Mouse (Mus musculus) myocyte (in vitro differentiated cells): Measurements from ENCODE around the gene Rtl5.

Experiments
- CEBPB ChIP-seq: IDR thresholded peaks from 2 replicates; pipeline ENCODE4 v1.6.1; 2011; ENCODE audit warnings: mild to moderate bottlenecking, moderate library complexity; ENCODE audit not compliant: poor library complexity, insufficient read depth, severe bottlenecking
- E2F4 ChIP-seq: IDR thresholded peaks from one replicate; pipeline ENCODE4 v1.6.1; 2011; ENCODE audit warnings: mild to moderate bottlenecking, control low read depth, moderate library complexity; ENCODE audit not compliant: insufficient read depth
- MAX ChIP-seq: IDR thresholded peaks from one replicate; pipeline ENCODE4 v1.6.1; 2011; ENCODE audit warnings: low read depth, mild to moderate bottlenecking, control low read depth
- MYOD1 ChIP-seq, 3 experiments: IDR thresholded peaks; one replicate each; pipeline ENCODE4 v1.6.1; 2011; ENCODE audit warnings: control low read depth in 2 of 3, low read depth in 2 of 3, mild to moderate bottlenecking in 2 of 3, moderate library complexity in 1 of 3; ENCODE audit not compliant: insufficient read length in 2 of 3, control insufficient read depth in 1 of 3
- MYOG ChIP-seq, 3 experiments: IDR thresholded peaks; one replicate each; pipeline ENCODE4 v1.6.1; 2011; ENCODE audit warnings: control low read depth in 2 of 3, low read depth in 2 of 3, mild to moderate bottlenecking in 2 of 3; ENCODE audit not compliant: insufficient read length in 2 of 3, control insufficient read depth in 1 of 3, insufficient read depth in 1 of 3
- POLR2A ChIP-seq: IDR thresholded peaks from one replicate; pipeline ENCODE4 v1.6.1; 2011; ENCODE audit warnings: low read depth, mild to moderate bottlenecking, control low read depth, moderate library complexity; ENCODE audit not compliant: insufficient read length
- POLR2AphosphoS2 ChIP-seq: IDR thresholded peaks from one replicate; pipeline ENCODE4 v1.6.1; 2011; ENCODE audit warnings: low read depth, control low read depth; ENCODE audit not compliant: insufficient read length
- REST ChIP-seq: IDR thresholded peaks from one replicate; pipeline ENCODE4 v1.6.1; 2011; ENCODE audit warnings: mild to moderate bottlenecking, control low read depth, moderate library complexity; ENCODE audit not compliant: insufficient read depth, insufficient read length
- SRF ChIP-seq: IDR thresholded peaks from one replicate; pipeline ENCODE4 v1.6.1; 2011; ENCODE audit warnings: low read depth; ENCODE audit not compliant: control insufficient read depth, insufficient read length
- TCF12 ChIP-seq: IDR thresholded peaks from one replicate; pipeline ENCODE4 v1.6.1; 2011; ENCODE audit warnings: mild to moderate bottlenecking, control low read depth; ENCODE audit not compliant: poor library complexity, insufficient read depth, severe bottlenecking
- TCF3 ChIP-seq: IDR thresholded peaks from one replicate; pipeline ENCODE4 v1.6.1; 2011; ENCODE audit warnings: low read depth, control low read depth; ENCODE audit not compliant: insufficient read length
- USF1 ChIP-seq: IDR thresholded peaks from one replicate; pipeline ENCODE4 v1.6.1; 2011; ENCODE audit warnings: low read depth, mild to moderate bottlenecking, control low read depth, moderate library complexity

GRCm38 (mm10) chrX:102066134-102066533 lies 5.0 kb downstream of the Rtl5 start:
- TF ChIP-seq POLR2A (no peak), MAX (no peak), USF1 (no peak), TCF12 (no peak), MYOD1 (IDR thresholded peaks at IDR 0.05; ENCODE audit: control insufficient read depth in 1 of 3, insufficient read length in 2 of 3, low read depth in 2 of 3) (no peak), MYOG (IDR thresholded peaks at IDR 0.05; ENCODE audit: control insufficient read depth in 1 of 3, insufficient read depth in 1 of 3, insufficient read length in 2 of 3, low read depth in 2 of 3) (no peak), POLR2AphosphoS2 (no peak), REST (no peak), CEBPB (no peak), SRF (no peak), TCF3 (no peak), E2F4 (no peak)
